Mouse (Mus musculus) right cerebral cortex, postnatal 25 days (tissue): ENCODE data around the gene Prdm11.

Experiments used
- DNase-seq: peaks from one replicate; pipeline ENCODE4 v3.0.0; 2022

The Prdm11 gene

DNA sequence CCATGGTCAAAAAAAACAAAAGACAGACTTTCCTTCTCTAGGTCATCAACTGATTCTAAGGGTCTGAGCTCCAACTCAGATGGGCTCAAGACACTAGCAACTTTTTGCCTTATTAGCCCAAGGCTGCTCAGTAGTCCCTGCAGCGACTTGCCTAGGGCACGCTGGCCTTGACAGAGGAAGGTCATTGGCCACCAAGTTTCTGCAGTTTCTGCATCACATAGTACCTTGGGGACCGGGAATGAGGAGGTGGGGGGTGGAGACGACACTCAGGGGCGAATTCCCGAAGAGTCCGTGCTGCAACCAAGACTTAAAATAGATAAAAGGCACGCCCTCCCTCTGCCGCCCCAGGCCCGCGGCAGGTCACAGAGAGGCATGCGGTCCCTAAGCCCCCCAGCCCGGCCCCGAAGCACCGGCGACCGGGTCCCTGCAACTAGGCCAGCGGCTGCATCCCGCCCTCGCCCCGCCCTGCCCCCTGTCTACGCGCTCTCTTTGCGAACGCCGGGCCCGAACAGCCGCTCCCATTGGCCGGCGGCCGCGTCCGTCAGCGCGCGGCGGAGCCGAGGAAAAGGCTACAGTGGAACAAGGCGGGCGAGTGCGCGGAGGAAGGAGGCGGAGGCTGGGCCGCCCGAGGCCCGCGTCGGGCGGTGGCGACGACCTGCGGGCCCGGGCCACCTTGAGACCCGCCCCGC is 694 bp downstream of the Prdm11 start:
- peak; percentile 97 for DNase-seq

GRCm38 (mm10) chr2:93043449-93044157 is 2.4 kb downstream of the Prdm11 start:
- DNase-seq, result no peak

DNA sequence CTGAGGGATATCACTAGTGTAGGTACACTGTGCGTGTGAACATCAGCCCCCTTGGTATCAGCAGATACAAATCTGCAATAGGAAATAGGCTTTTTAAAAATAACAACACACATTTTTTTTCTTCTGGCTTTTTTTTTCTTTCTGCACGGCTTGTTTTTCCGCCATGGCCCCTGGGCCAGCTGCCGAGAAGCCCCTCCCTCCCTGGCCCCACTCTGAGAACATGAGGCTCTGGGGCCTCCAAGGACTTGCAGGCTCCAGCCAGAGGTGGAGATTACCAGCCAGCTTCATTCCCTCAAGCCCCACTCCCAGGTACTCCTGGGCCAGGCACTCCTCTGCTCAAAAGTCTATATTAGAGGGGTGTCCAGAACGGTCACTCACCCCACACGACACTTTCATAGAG is 4.5 kb downstream of the Prdm11 start:
- DNase-seq, result no peak

DNA sequence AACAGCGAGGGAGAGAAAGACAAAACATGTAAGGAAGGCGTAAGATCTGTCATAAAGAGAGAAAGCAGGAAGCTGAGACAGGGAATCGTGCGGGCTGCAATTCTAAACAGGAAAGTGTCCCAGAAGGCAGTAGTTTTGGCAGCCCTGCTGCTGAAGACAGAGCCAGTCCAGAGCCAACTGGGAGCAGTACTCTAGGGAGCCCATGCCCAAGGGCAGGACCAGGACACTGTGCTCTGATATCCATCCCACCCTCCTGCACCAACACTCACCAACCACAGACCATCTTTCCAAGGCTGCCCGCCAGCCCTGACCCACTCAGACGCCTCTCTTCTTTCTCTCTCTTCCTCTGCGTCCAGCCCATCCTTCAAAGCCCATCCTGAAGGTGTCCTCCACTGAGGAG is 5.1 kb downstream of the Prdm11 start:
- DNase-seq, result no peak

- no peak for DNase-seq
Observed at GRCm38 (mm10) chr2:93039706-93040105, 6.3 kb downstream of the Prdm11 start.

DNA sequence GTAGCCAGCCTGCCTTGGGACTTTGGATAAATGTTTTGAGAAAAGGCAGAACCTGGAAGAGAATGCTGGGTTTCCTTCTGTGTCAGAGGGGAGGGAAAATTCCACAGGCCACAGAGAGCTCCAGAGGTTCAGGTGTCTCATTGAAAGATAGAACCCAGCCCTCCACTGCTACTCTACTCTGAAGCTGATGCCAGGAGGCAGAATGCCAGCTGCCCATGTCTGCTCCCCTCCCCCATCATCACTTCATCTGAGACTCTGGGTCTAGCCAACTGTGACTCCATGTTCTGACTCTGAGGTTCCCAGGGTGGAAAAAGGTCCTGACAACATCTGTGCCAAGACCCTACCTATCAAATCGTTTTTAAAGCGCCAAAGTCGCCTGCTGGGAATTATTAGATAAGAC is 6.9 kb downstream of the Prdm11 start:
- no peak for DNase-seq

GRCm38 (mm10) chr2:93035631-93036030 is 10.3 kb downstream of the Prdm11 start:
- DNase-seq, result no peak

DNA sequence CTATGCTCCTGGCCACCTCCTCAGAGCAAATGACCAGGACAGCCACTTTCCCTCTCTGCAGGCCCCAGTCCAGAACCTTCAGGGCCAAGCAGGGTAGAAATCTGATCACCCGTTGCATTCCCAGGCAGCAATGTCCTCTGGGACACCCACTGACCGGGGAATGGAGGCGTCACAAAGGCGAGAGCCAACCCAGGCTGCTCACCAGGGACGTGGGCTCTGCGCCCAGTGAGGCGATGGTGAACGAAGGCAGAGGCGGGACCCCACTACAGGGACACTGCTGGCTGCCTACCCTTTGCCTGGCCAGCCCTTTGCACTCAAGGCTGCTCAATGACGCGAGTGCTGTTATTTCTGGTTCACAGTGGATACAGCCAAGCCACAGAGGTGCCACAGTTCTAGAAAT is 13.3 kb downstream of the Prdm11 start:
- DNase-seq, result no peak

DNA sequence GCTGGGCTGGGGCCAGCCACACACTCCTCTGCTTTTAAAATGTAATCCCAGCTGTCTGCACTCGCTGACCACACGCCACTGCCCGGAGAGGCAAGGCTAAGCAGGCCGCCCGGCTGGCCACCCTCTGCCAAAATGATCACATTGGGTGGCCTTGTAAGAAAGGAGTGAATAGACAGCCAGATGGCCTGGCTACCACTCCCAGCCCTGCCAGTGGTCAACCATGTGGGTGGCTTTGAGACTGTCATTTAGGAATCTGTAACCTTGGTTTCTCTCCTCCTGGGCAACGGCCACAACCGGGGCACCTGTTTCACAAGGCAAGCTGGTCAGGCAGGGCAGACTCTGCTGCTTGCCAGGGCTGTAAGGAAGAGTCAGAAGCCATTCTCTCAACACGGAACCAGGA is 13.9 kb downstream of the Prdm11 start:
- no peak for DNase-seq

DNA sequence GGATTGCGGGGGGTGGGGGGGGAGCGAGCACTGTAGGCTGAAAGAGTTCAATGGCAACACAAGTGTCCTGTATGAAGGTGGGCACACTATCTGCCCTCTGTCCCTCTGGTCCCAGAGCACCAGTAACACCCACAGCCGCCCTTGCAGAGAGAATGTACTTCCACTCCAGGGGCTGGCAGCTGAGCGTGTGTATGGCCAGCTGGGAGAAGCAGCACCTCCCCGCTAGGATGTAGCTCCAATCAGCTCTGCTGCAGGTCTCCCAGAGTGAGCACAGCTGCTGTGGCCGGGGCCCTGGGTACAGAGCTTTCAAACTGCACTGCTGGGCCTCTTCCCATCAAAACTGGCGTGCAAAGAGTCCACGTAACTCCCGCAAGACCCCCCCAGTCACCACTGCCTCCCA is 14.9 kb downstream of the Prdm11 start:
- no peak for DNase-seq

- DNase-seq, result no peak
Observed at GRCm38 (mm10) chr2:93030101-93030500, 15.9 kb downstream of the Prdm11 start.

DNA sequence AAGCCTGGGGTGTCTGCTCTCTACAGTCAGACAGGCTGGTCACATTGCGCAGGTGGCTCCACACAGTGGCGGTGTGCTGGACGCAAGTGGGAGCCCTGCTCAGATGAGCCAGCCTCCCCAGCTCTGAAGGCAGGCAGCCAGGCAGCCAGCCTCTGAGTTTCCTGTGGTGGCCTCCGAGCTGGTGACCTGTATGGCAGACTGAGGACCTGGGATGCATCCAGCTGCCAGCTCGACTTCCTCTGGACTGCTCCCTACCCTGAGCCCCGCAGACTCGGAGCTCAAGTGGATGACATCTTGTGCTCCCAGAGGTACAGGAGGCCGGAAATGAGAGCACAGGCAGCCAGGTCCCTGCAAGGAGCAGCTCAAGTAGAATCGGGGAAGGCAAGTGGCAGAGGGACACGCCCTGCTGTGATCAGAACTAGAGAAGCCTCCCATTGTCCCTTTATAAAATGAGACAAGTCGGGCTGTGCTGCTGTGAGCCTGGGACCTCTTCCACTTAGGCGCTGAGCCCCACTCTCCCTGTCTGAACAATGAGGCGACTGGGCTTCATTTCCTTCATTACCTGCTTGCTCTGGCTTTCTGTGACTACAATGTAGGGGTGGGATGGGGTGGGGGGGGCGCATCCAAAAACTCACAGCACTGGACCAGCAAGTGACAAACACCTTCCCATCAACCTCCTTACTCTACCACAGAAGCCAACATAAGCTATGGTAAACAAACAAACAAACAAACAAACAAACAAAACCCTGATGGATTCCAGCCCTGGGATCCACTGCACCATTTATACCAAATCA is 16.5 kb downstream of the Prdm11 start:
- no peak for DNase-seq

- no peak for DNase-seq
Observed at GRCm38 (mm10) chr2:93028865-93029264, 17.1 kb downstream of the Prdm11 start.

- DNase-seq, result no peak
Observed at GRCm38 (mm10) chr2:93027713-93028112, 18.3 kb downstream of the Prdm11 start.

DNA sequence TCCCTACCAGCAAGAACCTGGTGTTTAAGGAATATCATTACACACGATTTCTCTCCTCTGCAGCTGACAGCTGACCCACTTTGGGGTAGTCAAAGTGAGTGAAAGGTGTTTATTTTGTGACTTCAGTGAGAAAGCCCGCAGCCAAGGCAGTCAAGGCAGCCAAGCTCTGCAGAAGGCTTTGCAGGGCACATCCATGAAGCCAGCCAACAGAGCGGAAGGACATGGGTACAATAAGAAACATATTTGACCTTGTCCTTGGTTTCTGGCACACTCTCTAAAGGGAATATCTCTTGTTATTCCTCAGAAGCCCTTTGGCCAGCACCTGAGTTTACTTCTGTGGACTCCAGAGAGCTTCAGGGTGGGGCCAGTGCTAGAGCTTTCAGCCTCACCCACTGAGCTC is 21.5 kb downstream of the Prdm11 start:
- no peak for DNase-seq

DNA sequence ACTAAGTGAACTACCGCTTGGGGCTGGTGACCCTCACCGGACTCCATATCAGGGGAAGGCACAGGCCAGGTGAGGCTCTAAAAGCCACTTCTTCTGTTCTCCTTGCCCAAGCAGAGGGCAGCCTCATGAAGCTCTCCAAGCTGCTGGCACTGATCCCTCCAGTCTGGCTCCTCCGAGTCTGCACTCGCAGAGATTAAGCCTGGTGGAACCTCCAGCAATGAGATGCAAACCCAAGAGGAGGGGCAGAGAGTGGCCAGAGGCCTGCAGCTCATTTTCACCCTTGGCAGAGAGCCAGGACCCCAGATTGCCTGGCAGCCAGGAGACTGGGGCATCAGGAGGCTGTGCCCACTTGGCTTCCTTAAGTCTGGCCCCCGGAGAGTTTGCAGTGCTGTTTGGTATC is 27.1 kb downstream of the Prdm11 start:
- no peak for DNase-seq

DNA sequence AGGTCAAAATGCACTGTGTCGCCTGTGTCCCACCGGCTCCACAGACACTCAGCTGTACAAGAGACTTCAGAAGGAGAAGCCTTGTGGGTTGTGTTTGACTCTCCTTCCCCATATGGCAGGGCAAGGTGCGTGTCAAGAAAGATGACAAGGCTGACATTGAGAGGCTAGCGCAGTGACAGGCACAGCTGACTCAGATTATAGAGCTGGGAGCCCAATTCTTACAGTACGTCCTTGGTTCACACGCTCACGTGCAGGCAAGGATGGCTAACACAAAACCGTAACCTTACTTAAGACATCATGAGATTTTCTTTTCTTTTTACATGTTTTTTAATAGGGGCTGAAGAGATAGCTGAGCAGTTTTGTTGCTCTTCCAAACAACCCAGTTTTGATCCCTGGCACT is 28.8 kb downstream of the Prdm11 start:
- DNase-seq, result no peak

DNA sequence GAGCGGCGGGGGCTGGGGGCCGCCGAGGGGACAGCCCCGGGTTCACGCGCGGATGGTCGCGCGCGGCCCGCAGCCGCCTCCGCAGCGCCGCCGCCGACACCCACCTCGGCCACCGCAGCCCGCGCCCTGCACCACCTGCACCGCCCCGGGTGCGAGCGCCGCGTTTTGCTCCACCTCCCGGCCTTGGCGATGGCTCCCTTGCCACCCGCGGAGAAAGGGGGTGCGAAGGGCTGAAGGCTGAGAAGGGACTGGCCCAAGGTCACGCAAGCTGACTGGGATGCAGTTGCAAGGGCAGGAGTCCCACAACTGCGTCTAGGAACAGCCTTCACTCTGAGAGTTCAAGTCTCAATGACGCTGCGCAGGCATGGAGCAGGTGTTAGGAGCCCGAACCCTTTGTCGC is 30.9 kb downstream of the Prdm11 start:
- DNase-seq, result peak; percentile 24

GRCm38 (mm10) chr2:93014093-93014937 is 31.7 kb downstream of the Prdm11 start:
- DNase-seq, result peak; percentile 18

GRCm38 (mm10) chr2:93013415-93014092 is 32.4 kb downstream of the Prdm11 start:
- DNase-seq, result no peak

DNA sequence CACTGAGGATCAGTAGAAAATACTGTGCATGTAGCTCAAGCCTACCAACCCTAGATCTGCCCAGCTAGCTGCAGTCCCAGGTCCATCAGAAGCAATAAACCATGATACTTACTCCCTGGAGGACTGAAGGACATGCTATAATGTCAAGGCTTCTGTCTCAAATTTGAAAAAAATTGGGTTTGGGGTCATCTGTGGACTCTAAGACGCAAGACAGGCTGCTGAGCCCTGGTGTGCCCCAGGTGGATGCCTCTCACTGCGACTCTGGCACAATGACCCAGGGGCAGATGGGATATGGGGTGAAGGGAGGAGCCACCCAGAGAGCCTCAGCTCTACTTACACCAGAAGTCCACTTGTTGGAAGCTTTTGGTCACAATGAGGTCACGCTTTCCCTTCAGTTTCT is 33.0 kb downstream of the Prdm11 start:
- no peak for DNase-seq

DNA sequence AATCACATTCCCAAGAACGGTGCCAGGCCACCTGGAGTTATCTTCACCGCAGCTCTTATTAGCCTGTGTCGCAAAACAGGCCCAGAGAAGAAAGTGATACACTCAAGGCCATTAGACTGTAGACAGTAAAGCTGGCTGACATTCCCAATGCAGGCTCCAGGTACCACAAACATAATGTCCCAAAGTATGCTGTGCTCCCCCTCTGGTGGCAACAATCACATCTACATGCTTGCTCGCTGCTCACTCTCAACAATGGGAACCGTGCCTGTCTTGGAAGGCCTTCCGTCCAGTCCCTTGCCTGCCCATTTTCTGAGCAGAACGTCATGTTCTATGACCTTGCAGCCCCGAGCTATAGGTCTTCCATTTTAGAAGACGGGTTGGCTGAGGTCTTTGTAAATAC is 34.0 kb downstream of the Prdm11 start:
- DNase-seq, result no peak
